Mouse (Mus musculus) heart, postnatal 0 days (tissue): ENCODE data around the gene Bloc1s5.

Experiments used
- CTCF ChIP-seq: IDR thresholded peaks from 2 replicates; pipeline ENCODE4 v1.5.1; 2016; ENCODE audit warnings: antibody characterized with exemption, control low read depth, low read depth
- EP300 ChIP-seq: IDR thresholded peaks from 2 replicates; pipeline ENCODE4 v1.6.1; 2016; ENCODE audit warnings: antibody characterized with exemption, low read depth

DNA sequence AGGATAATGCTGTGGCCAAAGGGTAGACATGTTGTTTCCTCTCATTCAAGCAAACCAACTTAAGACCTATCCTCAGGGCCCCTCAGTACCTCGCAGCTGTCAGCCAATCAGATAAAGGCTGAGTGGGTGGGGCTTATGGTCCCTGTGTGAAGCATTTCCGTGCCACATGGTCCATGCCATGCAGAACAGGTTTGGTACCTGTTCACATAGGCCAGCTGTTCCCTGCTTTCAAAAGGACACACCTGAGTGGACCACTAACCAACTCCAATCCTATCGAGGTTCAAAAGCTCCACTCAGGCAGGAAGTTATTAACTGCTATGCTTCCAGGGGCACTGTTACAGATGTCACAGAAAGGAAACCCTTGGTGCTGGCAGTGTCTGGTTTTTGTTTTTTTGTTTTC lies 80.7 kb downstream of the Bloc1s5 start:
- TF ChIP-seq CTCF (no peak), EP300 (no peak)
